Mouse (Mus musculus): ENCODE results near the gene Zdhhc22.

DNA sequence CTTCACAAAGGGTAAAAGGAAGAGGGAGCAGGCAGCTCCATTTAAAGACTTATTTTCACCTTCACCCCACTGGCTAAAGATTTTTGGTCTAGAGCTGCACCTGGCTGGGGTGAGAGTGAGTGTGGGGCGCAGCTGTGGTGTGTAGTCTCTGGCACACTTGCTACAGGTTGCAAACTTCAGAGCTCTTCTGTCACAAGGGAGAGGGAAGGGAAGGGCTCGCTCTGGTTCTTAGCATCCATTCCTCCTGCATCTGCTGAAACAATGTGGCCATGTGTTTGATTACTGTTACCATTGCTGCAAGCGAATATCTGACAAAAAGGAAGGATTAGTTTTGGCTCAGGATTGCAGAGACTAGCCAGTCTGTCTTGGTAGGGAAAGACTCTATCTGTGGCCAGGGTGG, 33.2 kb upstream of the Zdhhc22 start:
- no peak for TF ChIP-seq E2F4 (IDR thresholded peaks at IDR 0.05; ENCODE audit: insufficient read depth)
- no peak for TF ChIP-seq REST (IDR thresholded peaks at IDR 0.05; ENCODE audit: insufficient read depth, insufficient read length)
- no peak for TF ChIP-seq TCF12 (IDR thresholded peaks at IDR 0.05; ENCODE audit: insufficient read depth, poor library complexity, severe bottlenecking)
- TF ChIP-seq SRF (IDR thresholded peaks at IDR 0.05; ENCODE audit: control insufficient read depth, insufficient read length, low read depth) = no peak
- no peak for TF ChIP-seq POLR2A (IDR thresholded peaks at IDR 0.05; ENCODE audit: insufficient read length, low read depth)
- TF ChIP-seq MAX (IDR thresholded peaks at IDR 0.05; ENCODE audit: low read depth) = no peak
